Mouse (Mus musculus): ENCODE measurements around the gene Adgrl1.

GRCm38 (mm10) chr8:83852329-83852728 lies 47.6 kb upstream of the Adgrl1 start:
- no peak for TF ChIP-seq CTCF (IDR thresholded peaks at IDR 0.05; ENCODE audit: low read depth, low read length)
- TF ChIP-seq TAL1 (conservative IDR thresholded peaks at IDR 0.05; ENCODE audit: low read depth, low read length) = no peak
- TF ChIP-seq POLR2AphosphoS5 (IDR thresholded peaks at IDR 0.05; ENCODE audit: insufficient replicate concordance, low read depth, low read length) = no peak
- no peak for TF ChIP-seq GATA1 (IDR thresholded peaks at IDR 0.05; ENCODE audit: borderline replicate concordance, low read length)

All from G1E (cell line).